Mouse (Mus musculus) CH12.LX (cell line): Measurements from ENCODE around the gene Ripk1.

Experiments
- CTCF ChIP-seq, 2 experiments: IDR thresholded peaks in 1 of 2; conservative IDR thresholded peaks in 1 of 2; 2 replicates each; pipeline ENCODE4 v1.5.1; 2011 to 2012; ENCODE audit warnings: low read depth in 2 of 2, low read length in 2 of 2, improper control_type of control experiment in 1 of 2, inconsistent platforms in 1 of 2, mild to moderate bottlenecking in 1 of 2, moderate library complexity in 1 of 2
- GABPA ChIP-seq: IDR thresholded peaks from 2 replicates; pipeline ENCODE4 v1.6.1; 2012; ENCODE audit warnings: low read depth, low read length, improper control_type of control experiment, inconsistent platforms; ENCODE audit not compliant: insufficient replicate concordance
- HCFC1 ChIP-seq: IDR thresholded peaks from 2 replicates; pipeline ENCODE4 v1.6.1; 2012; ENCODE audit warnings: low read depth, mild to moderate bottlenecking, inconsistent platforms, low read length, improper control_type of control experiment
- MAX ChIP-seq: IDR thresholded peaks from 2 replicates; pipeline ENCODE4 v1.6.1; 2011; ENCODE audit warnings: low read length, improper control_type of control experiment
- ZC3H11A ChIP-seq: IDR thresholded peaks from 2 replicates; pipeline ENCODE4 v1.6.1; 2012; ENCODE audit warnings: low read depth, mild to moderate bottlenecking, inconsistent platforms, low read length, improper control_type of control experiment

DNA sequence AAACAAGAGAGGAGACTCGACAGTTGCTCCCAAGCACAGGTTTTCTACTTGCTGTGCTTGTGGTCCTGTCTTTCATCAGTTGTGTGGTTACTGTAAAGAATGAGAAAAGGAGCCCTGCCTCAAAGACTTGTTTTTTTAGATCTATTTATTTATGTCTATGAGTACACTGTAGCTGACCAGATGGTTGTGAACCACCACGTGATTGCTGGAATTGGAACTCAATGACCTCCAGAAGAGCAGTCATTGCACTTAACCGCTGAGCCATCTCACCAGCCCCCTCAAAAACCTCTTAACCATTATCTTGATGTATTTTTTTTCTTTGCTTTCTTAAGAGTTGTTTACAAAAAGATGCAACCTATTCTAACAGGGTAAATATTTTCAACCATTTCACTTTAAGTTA, 33.3 kb downstream of the Ripk1 start:
- TF ChIP-seq CTCF (conservative IDR thresholded peaks at IDR 0.05 in 1 of 2, IDR thresholded peaks at IDR 0.05 in 1 of 2; ENCODE audit: low read depth in 2 of 2, low read length in 2 of 2), result no peak
- TF ChIP-seq HCFC1, result no peak
- no peak for TF ChIP-seq MAX
- no peak for TF ChIP-seq ZC3H11A
- TF ChIP-seq GABPA, result no peak
